Mouse (Mus musculus) cerebellum, adult 11-12 months (tissue): ENCODE measurements around the gene Abca6.

ENCODE experiments used
- DNase-seq: peaks from one replicate; pipeline ENCODE4 v3.0.0; 2022

Gene Abca6

GRCm38 (mm10) chr11:110195310-110195709 is 56.3 kb downstream of the Abca6 start:
- DNase-seq = no peak

DNA sequence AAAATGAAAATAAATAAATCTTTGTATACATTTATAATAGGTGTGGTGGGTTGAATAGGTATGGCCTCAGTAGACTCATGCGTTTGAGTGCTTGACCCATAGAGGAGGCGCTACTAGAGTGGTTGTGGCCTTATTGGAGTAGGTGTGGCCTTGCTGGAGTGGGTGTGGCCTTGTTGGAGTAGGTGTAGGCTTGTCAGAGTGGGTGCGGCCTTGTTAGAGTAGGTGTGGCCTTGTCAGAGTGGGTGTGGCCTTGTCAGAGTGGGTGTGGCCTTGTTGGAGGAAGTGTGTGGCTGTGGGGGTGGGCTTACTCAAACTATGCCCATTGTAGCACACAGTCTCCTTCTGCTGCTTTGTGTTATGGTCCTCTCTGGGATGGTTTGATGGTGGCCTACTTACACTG is 80.4 kb downstream of the Abca6 start:
- DNase-seq = no peak

DNA sequence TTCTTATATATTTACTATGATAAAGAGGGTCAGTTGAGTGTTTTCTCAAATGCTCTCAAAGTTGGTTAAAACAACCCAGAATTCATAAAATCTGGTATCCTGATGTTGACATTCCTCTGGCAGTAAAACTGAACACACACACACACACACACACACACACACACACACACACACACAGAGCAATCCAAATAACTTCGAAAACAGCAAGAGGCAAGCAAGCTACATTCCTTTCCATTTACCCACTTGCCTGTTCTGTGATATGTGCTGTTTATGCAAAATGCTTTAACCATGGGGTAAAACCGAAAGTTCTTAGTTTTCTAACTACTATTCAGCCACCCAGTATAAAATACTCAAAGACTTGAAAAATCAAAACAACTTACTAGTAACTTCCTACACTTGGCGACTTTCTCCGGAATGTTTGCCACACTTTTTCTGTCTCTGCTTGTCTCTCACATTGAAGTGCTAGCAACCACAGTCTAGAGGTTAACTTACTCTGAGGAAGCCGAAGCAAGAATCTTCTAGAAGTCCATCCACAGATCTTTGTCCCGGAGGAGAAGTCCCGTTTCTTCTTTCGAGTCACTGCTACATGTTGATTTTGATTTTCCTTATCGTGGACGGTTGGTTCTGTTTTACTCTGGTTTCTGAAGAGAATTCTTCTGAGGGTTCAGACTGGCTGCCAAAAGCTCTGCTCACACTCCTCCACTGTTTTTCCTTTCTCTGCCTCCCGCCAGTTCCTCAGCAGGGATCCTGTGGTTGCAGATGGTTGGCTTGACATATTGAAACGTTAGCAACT is 83.9 kb downstream of the Abca6 start, which contains the start of gene Abca9:
Gene Abca9, minus strand, starts transcription at position 738 of the 793 bp plus-strand sequence.
- DNase-seq = peak; percentile 24

GRCm38 (mm10) chr11:110165822-110166221 is 85.8 kb downstream of the Abca6 start:
- no peak for DNase-seq

DNA sequence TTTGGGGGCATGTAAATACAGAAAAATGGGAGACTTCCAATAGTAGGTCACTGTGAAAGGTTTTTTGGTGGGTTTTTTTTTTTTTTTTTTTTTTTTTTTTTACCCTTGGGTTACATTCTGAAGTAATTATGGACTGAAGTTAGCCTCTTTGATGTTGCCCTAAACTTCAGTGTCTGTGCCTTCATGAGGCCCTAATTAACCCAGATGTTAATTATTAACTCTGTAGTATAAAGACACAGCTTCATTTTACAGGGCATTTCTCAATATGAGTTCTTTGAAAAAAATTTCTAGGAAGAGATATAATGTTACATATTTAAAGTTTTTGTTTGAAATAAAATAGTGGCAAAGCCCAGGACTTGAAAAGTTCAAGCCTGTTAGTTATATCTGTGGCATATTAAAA is 86.2 kb downstream of the Abca6 start:
- DNase-seq = no peak

DNA sequence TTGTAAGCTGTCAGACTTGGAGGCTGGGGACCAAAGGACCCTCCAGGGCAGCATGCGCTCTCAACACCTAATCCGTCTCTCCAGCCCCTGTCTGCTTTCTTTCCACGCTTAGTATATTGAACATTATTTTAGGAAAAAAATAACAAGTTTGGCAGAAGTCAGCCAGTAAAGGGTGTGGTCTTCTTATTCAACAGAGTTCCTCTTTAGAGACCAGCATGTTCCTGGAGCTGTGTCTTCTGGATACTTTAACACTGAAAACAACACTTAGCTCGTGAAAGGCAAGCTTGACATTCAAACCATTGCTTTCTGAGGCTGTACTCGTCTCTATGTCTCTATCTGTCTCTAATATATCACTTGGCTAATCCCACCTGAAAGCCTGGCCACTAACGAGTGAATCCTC is 94.5 kb downstream of the Abca6 start:
- no peak for DNase-seq

GRCm38 (mm10) chr11:110155985-110156384 is 95.6 kb downstream of the Abca6 start:
- no peak for DNase-seq

DNA sequence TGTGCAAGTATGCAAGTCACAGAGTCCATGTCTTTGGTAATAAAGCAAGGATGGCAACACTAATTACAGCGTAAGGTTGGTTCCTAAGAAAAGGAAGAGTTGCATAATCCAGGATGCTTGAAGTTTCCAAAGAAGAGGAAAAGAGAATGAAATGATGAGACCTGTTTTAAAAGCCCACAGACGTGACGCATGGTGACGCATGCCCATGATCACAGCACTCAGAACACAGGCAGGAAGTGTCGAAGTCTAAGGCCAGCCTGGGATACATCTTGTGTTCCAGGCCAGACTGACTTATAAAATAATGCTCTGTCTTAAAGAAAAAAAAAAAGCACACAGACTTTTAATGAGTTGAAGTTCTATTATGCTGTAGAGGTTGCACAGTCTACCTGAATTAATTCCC is 103.9 kb downstream of the Abca6 start:
- no peak for DNase-seq

GRCm38 (mm10) chr11:110145421-110145820 is 106.2 kb downstream of the Abca6 start:
- no peak for DNase-seq

DNA sequence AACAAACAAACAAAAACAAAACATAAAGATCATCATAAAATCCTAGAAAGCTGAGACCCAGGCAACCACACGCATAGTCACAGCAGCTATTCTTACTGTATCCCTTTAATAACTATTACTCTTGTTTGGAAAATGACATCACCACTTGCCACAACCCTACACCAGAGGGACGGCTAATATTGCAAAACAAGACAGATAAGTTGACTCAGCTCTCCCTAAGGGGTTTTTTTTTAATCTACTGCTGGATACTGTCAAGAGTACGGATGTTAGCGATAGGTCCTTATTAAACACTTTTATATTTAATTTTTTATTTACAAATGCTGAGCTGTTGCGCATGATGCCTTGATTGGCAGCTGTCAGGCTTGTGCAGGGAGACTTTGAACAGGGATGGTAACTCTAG is 120.8 kb downstream of the Abca6 start:
- no peak for DNase-seq
